Comparison of ENCODE assay signal across 7 mouse cellular contexts in genomic region chr5:149440180-149440573, GRCm38 (mm10). TPM values are rescaled to one million over a fixed set of nuclear protein-coding genes. Genes with fewer than 3 reads are reported as not detected.
DNase-seq lines count a peak whose midpoint lies in the region; ATAC-seq and TF ChIP-seq lines count a peak whose summit lies in the region.

No protein-coding gene starts in this region.

- H3K4me1 ChIP-seq in cortical plate, adult 2 months (ENCODE audit: control insufficient read depth, insufficient read depth, low read length), result peaks cover 6% of the 10 kb centered on the region
- peaks cover 18% of the 10 kb centered on the region for H3K4me1 ChIP-seq in intestine, embryonic 15.5 days (replicated peaks)
- peaks cover 43% of the 10 kb centered on the region for H3K4me1 ChIP-seq in limb, embryonic 13.5 days
- no peaks in the 10 kb centered on the region; the same call in 1 of the 2 replicates for H3K4me1 ChIP-seq in testis, adult 2 months (ENCODE audit: control insufficient read depth, insufficient read depth, low read length)

- peak overlapping the region; percentile 39; the same call in 1 of the 2 replicates for H3K9ac ChIP-seq in intestine, embryonic 15.5 days
- H3K9ac ChIP-seq in limb, embryonic 13.5 days, result peak overlapping the region; percentile 62

- TF ChIP-seq POLR2A in cortical plate, adult 2 months (IDR thresholded peaks at IDR 0.05; ENCODE audit: extremely low read depth, insufficient read depth, low read length), result peak; percentile 41; the same call in 1 of the 2 replicates
- peak; percentile 26 for TF ChIP-seq POLR2A in myocyte (IDR thresholded peaks at IDR 0.05; ENCODE audit: insufficient read length, low read depth)
- TF ChIP-seq POLR2A in testis, adult 2 months (IDR thresholded peaks at IDR 0.05; ENCODE audit: control insufficient read depth, low read depth, low read length), result peak; percentile 58

- no peak for TF ChIP-seq CTCF in cortical plate, adult 2 months (IDR thresholded peaks at IDR 0.05; ENCODE audit: extremely low read depth, insufficient read depth, low read length)
- no peak for TF ChIP-seq CTCF in testis, adult 2 months (IDR thresholded peaks at IDR 0.05; ENCODE audit: control insufficient read depth, insufficient read depth, insufficient replicate concordance, low read depth, low read length)

- H3K36me3 ChIP-seq in intestine, embryonic 15.5 days, result no peaks in the 10 kb centered on the region
- H3K36me3 ChIP-seq in limb, embryonic 13.5 days, result no peaks in the 10 kb centered on the region
- H3K36me3 ChIP-seq in myocyte (ENCODE audit: control insufficient read depth, insufficient read depth), result no peaks in the 10 kb centered on the region
- H3K36me3 ChIP-seq in testis, adult 2 months (ENCODE audit: control insufficient read depth, insufficient read depth, low read length), result no peaks in the 10 kb centered on the region

- DNase-seq in adrenal gland, postnatal 14 days, result peak; percentile 62
- peak; percentile 78 for DNase-seq in gastrocnemius, postnatal 14 days

- H3K79me2 ChIP-seq in myocyte (ENCODE audit: control insufficient read depth, insufficient read depth), result no peaks in the 10 kb centered on the region

- intact Hi-C loops in gastrocnemius, postnatal 14 days (cut with DNase I; ENCODE audit: low total_unique reads), result no loop called here

- peak overlapping the region; percentile 79 for H3K4me2 ChIP-seq in intestine, embryonic 15.5 days (replicated peaks)
- peak overlapping the region; percentile 93 for H3K4me2 ChIP-seq in limb, embryonic 13.5 days (replicated peaks)
- peak overlapping the region; percentile 81 for H3K4me2 ChIP-seq in myocyte (ENCODE audit: low read depth)

- WGBS in intestine, embryonic 15.5 days, result under 1% methylated on average over 18 of the region's 18 CpGs
- WGBS in limb, embryonic 13.5 days, result under 1% methylated on average over 17 of the region's 18 CpGs

- peak; percentile 71 for ATAC-seq in intestine, embryonic 15.5 days
- ATAC-seq in limb, embryonic 13.5 days (ENCODE audit: low FRiP score, low read depth), result peak; percentile 79

- H3K4me3 ChIP-seq in cortical plate, adult 2 months (ENCODE audit: insufficient read depth, low read length), result peak overlapping the region; percentile 36
- peak overlapping the region; percentile 34 for H3K4me3 ChIP-seq in intestine, embryonic 15.5 days (replicated peaks)
- peak overlapping the region; percentile 51 for H3K4me3 ChIP-seq in limb, embryonic 13.5 days
- H3K4me3 ChIP-seq in myocyte, result peak overlapping the region; percentile 24
- peak overlapping the region; percentile 87 for H3K4me3 ChIP-seq in testis, adult 2 months (ENCODE audit: control insufficient read depth, low read depth, low read length)

- no peaks in the 10 kb centered on the region for H3K27me3 ChIP-seq in intestine, embryonic 15.5 days (replicated peaks)
- no peaks in the 10 kb centered on the region for H3K27me3 ChIP-seq in limb, embryonic 13.5 days
- H3K27me3 ChIP-seq in myocyte (ENCODE audit: control insufficient read depth, insufficient read depth, insufficient read length), result no peaks in the 10 kb centered on the region
- peaks cover 3% of the 10 kb centered on the region; the same call in 1 of the 2 replicates for H3K27me3 ChIP-seq in testis, adult 2 months (ENCODE audit: control insufficient read depth, insufficient read depth, low read length)

- no peaks in the 10 kb centered on the region for H3K9me3 ChIP-seq in intestine, embryonic 15.5 days
- no peaks in the 10 kb centered on the region for H3K9me3 ChIP-seq in limb, embryonic 13.5 days

- H3K27ac ChIP-seq in cortical plate, adult 2 months (ENCODE audit: insufficient read depth, low read length), result no peak overlapping the region
- peak overlapping the region; percentile 92 for H3K27ac ChIP-seq in intestine, embryonic 15.5 days
- H3K27ac ChIP-seq in limb, embryonic 13.5 days, result peak overlapping the region; percentile 72
- no peak overlapping the region for H3K27ac ChIP-seq in testis, adult 2 months (ENCODE audit: control insufficient read depth, insufficient read depth, low read depth, low read length)

- H3ac ChIP-seq in myocyte (ENCODE audit: control insufficient read depth, insufficient read length), result peak overlapping the region; percentile 50

TF ChIP-seq in myocyte, 11 proteins besides CTCF, POLR2A, EP300 and RAD21:
- TF ChIP-seq CEBPB (IDR thresholded peaks at IDR 0.05; ENCODE audit: insufficient read depth, poor library complexity, severe bottlenecking) (no peak), MYOD1 (IDR thresholded peaks at IDR 0.05; ENCODE audit: control insufficient read depth in 1 of 3, insufficient read length in 2 of 3, low read depth in 2 of 3) (peak in 1 of 3 experiments; percentile 43), MYOG (IDR thresholded peaks at IDR 0.05; ENCODE audit: control insufficient read depth in 1 of 3, insufficient read depth in 1 of 3, insufficient read length in 2 of 3, low read depth in 2 of 3) (peak in 1 of 3 experiments; percentile 35)

RNA-seq across cellular contexts. Expression of gene Tex26, which starts 0.7 kb away (rescaled TPM):
- not detected in 2 replicates for total RNA-seq in adrenal gland, postnatal 14 days (2021)
- 0.29 and 1.3 TPM in 2 replicates for polyA plus RNA-seq in cortical plate, adult 2 months (2012; rRNA removed)
- total RNA-seq in gastrocnemius, postnatal 14 days (2021), result under 1 TPM in 1 of 2 experiments, not detected in 1; 0.39 TPM
- polyA plus RNA-seq in intestine, embryonic 15.5 days (2015; fragmentation: Nextera tagmentation; extraction: Ambion mirVana), result 0.11 and 0.36 TPM in 2 replicates
- 0.10 and 0.38 TPM in 2 replicates for polyA plus RNA-seq in limb, embryonic 13.5 days (2015; fragmentation: Nextera tagmentation; extraction: Ambion mirVana)
- 0.56 TPM for polyA plus RNA-seq in myocyte (2012; fragmentation: generic; extraction: Trizol)
- polyA plus RNA-seq in testis, adult 2 months (2012; rRNA removed), result 30.1 and 35.9 TPM in 2 replicates

RNA-seq across cellular contexts. Expression of gene Medag, which starts 28.6 kb away (rescaled TPM):
- 3.9 and 4.5 TPM in 2 replicates for total RNA-seq in adrenal gland, postnatal 14 days (2021)
- 10.0 and 10.5 TPM in 2 replicates for polyA plus RNA-seq in cortical plate, adult 2 months (2012; rRNA removed)
- 10 to 100 TPM; 16.8 to 17.1 TPM for total RNA-seq in gastrocnemius, postnatal 14 days (2021)
- 2.2 and 2.4 TPM in 2 replicates for polyA plus RNA-seq in intestine, embryonic 15.5 days (2015; fragmentation: Nextera tagmentation; extraction: Ambion mirVana)
- polyA plus RNA-seq in limb, embryonic 13.5 days (2015; fragmentation: Nextera tagmentation; extraction: Ambion mirVana), result 1.5 and 1.8 TPM in 2 replicates
- polyA plus RNA-seq in myocyte (2012; fragmentation: generic; extraction: Trizol), result 0.61 TPM
- 0.37 and 0.41 TPM in 2 replicates for polyA plus RNA-seq in testis, adult 2 months (2012; rRNA removed)

Comparison
In these comparisons a context has a peak if more than half of its experiments do, and no peak if none do; other contexts are left out.
1. H3K27ac ChIP-seq: peak in intestine, embryonic 15.5 days (single experiment) and limb, embryonic 13.5 days (single experiment); none in cortical plate, adult 2 months (single experiment) and testis, adult 2 months (single experiment).
2. H3K4me3 ChIP-seq: peak in every context shown above with its lines; median percentile 87 in testis, adult 2 months; 51 in limb, embryonic 13.5 days; 36 in cortical plate, adult 2 months; 34 in intestine, embryonic 15.5 days; 24 in myocyte.
3. RNA of gene Tex26, which starts 0.7 kb away (polyA plus RNA-seq): 30.1 to 35.9 TPM in testis, adult 2 months; 0.56 TPM in myocyte (single experiment), 0.11 to 0.36 TPM in intestine, embryonic 15.5 days, 0.29 to 1.3 TPM in cortical plate, adult 2 months and 0.10 to 0.38 TPM in limb, embryonic 13.5 days; every median in the first group is over 10 times any median in the second.
4. Peak in every context shown above with its lines, with median percentiles within 50 percentile points of each other: POLR2A ChIP-seq and H3K4me2 ChIP-seq.